28 mouse cellular contexts compared by ENCODE assay signal in genomic region chr2:93172460-93172859, GRCm38 (mm10). TPM values are rescaled to one million over a fixed set of nuclear protein-coding genes. Genes with fewer than 3 reads are reported as not detected.
DNase-seq lines count a peak whose midpoint lies in the region; ATAC-seq and TF ChIP-seq lines count a peak whose summit lies in the region.
"Had no signal": no experiment of that assay in that cellular context is flagged by ENCODE, and none has a peak within 500 bp of the region (broad histone marks: within the 10 kb centered on the region; RNA-seq: fewer than 3 reads in every experiment).

No protein-coding gene starts in this region.

- H3K27ac ChIP-seq in layer of hippocampus, adult 2 months: peak overlapping the region; percentile 81
- no peak overlapping the region for H3K27ac ChIP-seq in thymus, adult 2 months (ENCODE audit: control insufficient read depth, insufficient read depth, low read length)
- H3K27ac ChIP-seq in intestine, postnatal 0 days (ENCODE audit: low read depth, low read length): no peak overlapping the region
- H3K27ac ChIP-seq: embryonic facial prominence, embryonic 13.5 days; left cerebral cortex, adult 2 months; limb, embryonic 12.5 days; liver, embryonic 15.5 days; lung, embryonic 15.5 days; stomach, embryonic 15.5 days had no signal

- no peaks in the 10 kb centered on the region for H3K27me3 ChIP-seq in thymus, adult 2 months (ENCODE audit: control insufficient read depth, insufficient read depth, low read length)
- no peaks in the 10 kb centered on the region for H3K27me3 ChIP-seq in intestine, postnatal 0 days (replicated peaks; ENCODE audit: control insufficient read depth, insufficient read depth, low read length)
- H3K27me3 ChIP-seq: lung, embryonic 15.5 days; stomach, embryonic 15.5 days had no signal

- no peak overlapping the region for H3K9ac ChIP-seq in intestine, postnatal 0 days (ENCODE audit: low read depth, low read length)
- H3K9ac ChIP-seq: embryonic facial prominence, embryonic 13.5 days; limb, embryonic 12.5 days; liver, embryonic 15.5 days; lung, embryonic 15.5 days; stomach, embryonic 15.5 days had no signal

- H3K4me1 ChIP-seq in thymus, adult 2 months (replicated peaks; ENCODE audit: control insufficient read depth, insufficient read depth, low read length): peaks cover 44% of the 10 kb centered on the region
- H3K4me1 ChIP-seq in intestine, postnatal 0 days (replicated peaks; ENCODE audit: control insufficient read depth, insufficient read depth, low read length): peaks cover 19% of the 10 kb centered on the region; the same call in 1 of the 2 replicates
- H3K4me1 ChIP-seq: liver, embryonic 15.5 days had no signal

- DNase-seq in embryo, embryonic 10 days (ENCODE audit: low spot score): peak; percentile 58
- DNase-seq in embryo, embryonic 9.5 days (ENCODE audit: extremely low spot score): no peak
- DNase-seq in layer of hippocampus, adult 2 months (ENCODE audit: low spot score in 2 of 2): no peak
- no peak for DNase-seq in layer of hippocampus, postnatal 10 days (ENCODE audit: low spot score in 2 of 2)
- peak; percentile 53 for DNase-seq in thymus, postnatal 25 days
- no peak for DNase-seq in thymus, adult 2 months
- DNase-seq: adrenal gland, adult 8-10 months; cerebellum, adult 2 months; cerebellum, postnatal 14 days; gastrocnemius, postnatal 14 days; heart, adult 11 months; heart, postnatal 36 days; kidney, adult 9 months; kidney, postnatal 14 days; lung, postnatal 36 days; midbrain, embryonic 14.5 days; right cerebral cortex, postnatal 25 days had no signal

- TF ChIP-seq CTCF in layer of hippocampus, adult 2 months (conservative IDR thresholded peaks at IDR 0.05): no peak
- no peak for TF ChIP-seq CTCF in thymus, adult 2 months (IDR thresholded peaks at IDR 0.05; ENCODE audit: borderline replicate concordance, control insufficient read depth, extremely low read depth, insufficient read depth, low read length, poor library complexity)
- no peak for TF ChIP-seq CTCF in intestine, postnatal 0 days (IDR thresholded peaks at IDR 0.05; ENCODE audit: low read depth)

- no peaks in the 10 kb centered on the region for H3K36me3 ChIP-seq in thymus, adult 2 months (ENCODE audit: control insufficient read depth, insufficient read depth, low read length)
- H3K36me3 ChIP-seq in intestine, postnatal 0 days (ENCODE audit: control insufficient read depth, insufficient read depth): no peaks in the 10 kb centered on the region
- H3K36me3 ChIP-seq: embryonic facial prominence, embryonic 13.5 days; G1E; limb, embryonic 12.5 days; liver, embryonic 15.5 days; lung, embryonic 15.5 days; stomach, embryonic 15.5 days had no signal

- TF ChIP-seq POLR2A in thymus, adult 2 months (IDR thresholded peaks at IDR 0.05; ENCODE audit: control insufficient read depth, extremely low read depth, insufficient read depth, low read length, poor library complexity): no peak

- ATAC-seq in intestine, postnatal 0 days: 0 out of 2 replicates have a peak, but pooled peaks have one; percentile 25
- no peak for ATAC-seq in megakaryocyte-erythroid progenitor cell, adult 5-6 weeks (replicated peaks; ENCODE audit: low FRiP score, low TSS enrichment, poor library complexity, severe bottlenecking)
- ATAC-seq: hindbrain, embryonic 16.5 days had no signal

- H3K4me2 ChIP-seq in intestine, postnatal 0 days (replicated peaks; ENCODE audit: low read depth): no peak overlapping the region
- H3K4me2 ChIP-seq: embryonic facial prominence, embryonic 13.5 days; heart, embryonic 11.5 days; limb, embryonic 12.5 days; liver, embryonic 15.5 days; lung, embryonic 15.5 days; stomach, embryonic 15.5 days had no signal

- WGBS in thymus, adult 2 months: 35% methylated on average over 5 of the region's 5 CpGs
- WGBS in intestine, postnatal 0 days: 28% methylated on average over 5 of the region's 5 CpGs

- no peaks in the 10 kb centered on the region for H3K9me3 ChIP-seq in intestine, postnatal 0 days (ENCODE audit: control insufficient read depth)
- H3K9me3 ChIP-seq: embryonic facial prominence, embryonic 13.5 days; G1E; limb, embryonic 12.5 days; liver, embryonic 15.5 days; lung, embryonic 15.5 days; stomach, embryonic 15.5 days had no signal

- no peak overlapping the region for H3K4me3 ChIP-seq in layer of hippocampus, adult 2 months
- no peak overlapping the region for H3K4me3 ChIP-seq in thymus, adult 2 months (ENCODE audit: control insufficient read depth, insufficient read depth, low read length)
- H3K4me3 ChIP-seq in intestine, postnatal 0 days (ENCODE audit: low read depth, low read length): no peak overlapping the region
- H3K4me3 ChIP-seq: embryonic facial prominence, embryonic 13.5 days; left cerebral cortex, adult 2 months; limb, embryonic 12.5 days; liver, embryonic 15.5 days; lung, embryonic 15.5 days; stomach, embryonic 15.5 days had no signal

RNA-seq across cellular contexts. Expression of gene Trp53i11, which starts 14.9 kb away (rescaled TPM):
- 10 to 100 TPM; 87.6 to 89.0 TPM for total RNA-seq in layer of hippocampus, adult 2 months (2021)
- 10 to 100 TPM; 50.8 to 51.5 TPM for total RNA-seq in layer of hippocampus, postnatal 10 days (2021)
- 444 and 462 TPM in 2 replicates for polyA plus RNA-seq in thymus, adult 2 months (2012; rRNA removed)
- polyA plus RNA-seq in intestine, postnatal 0 days (2015; fragmentation: Nextera tagmentation; extraction: Ambion mirVana): 16.4 and 21.8 TPM in 2 replicates
- 4.0 and 18.1 TPM in 2 replicates for total RNA-seq in megakaryocyte-erythroid progenitor cell, adult 5-6 weeks (2014; fragmentation: Nextera tagmentation)
- total RNA-seq in megakaryocyte-erythroid progenitor cell, adult 5-6 weeks (2017): 0.19 and 8.1 TPM in 2 replicates
- total RNA-seq: G1E had no signal
- polyA plus RNA-seq: G1E had no signal

Comparison
In these comparisons a context has a peak if more than half of its experiments do, and no peak if none do; other contexts are left out.
1. DNase-seq: peak in embryo, embryonic 10 days (single experiment) and thymus, postnatal 25 days (single experiment); none in embryo, embryonic 9.5 days (single experiment), layer of hippocampus, adult 2 months (0 of 2), layer of hippocampus, postnatal 10 days (0 of 2) and thymus, adult 2 months (single experiment).